Mouse (Mus musculus) neural tube, embryonic 11.5 days (tissue): ENCODE results near the gene Tbc1d32. TPM values are rescaled to one million over a fixed set of nuclear protein-coding genes. Genes with fewer than 3 reads are reported as not detected.

Experiments used
- ATAC-seq: fragments of 200-750 bp; cut with Nextera tagmentation; 2 replicates; pipeline ENCODE4 v1.8.0; 2017; ENCODE audit warnings: moderate number of reproducible peaks, mild to moderate bottlenecking, moderate TSS enrichment, moderate library complexity; ENCODE audit not compliant: insufficient read depth, low FRiP score, low TSS enrichment
- DNase-seq: peaks from one replicate; pipeline ENCODE4 v3.0.0-alpha.2; 2015; ENCODE audit warnings: low spot score
- H3K27ac ChIP-seq: fragments of 300-500 bp; sonication (generic); 2 replicates; pipeline ENCODE4 v1.5.1; 2014; ENCODE audit warnings: low read depth, mild to moderate bottlenecking, low read length
- H3K27me3 ChIP-seq: fragments of 300-500 bp; sonication (generic); 2 replicates; pipeline ENCODE4 v1.6.1; 2014; ENCODE audit warnings: mild to moderate bottlenecking, low read length, mixed read lengths; ENCODE audit not compliant: control insufficient read depth, insufficient read depth
- H3K36me3 ChIP-seq: fragments of 300-500 bp; sonication (generic); 2 replicates; pipeline ENCODE4 v1.6.1; 2014; ENCODE audit warnings: mild to moderate bottlenecking, low read length, moderate library complexity, mixed read lengths; ENCODE audit not compliant: control insufficient read depth, insufficient read depth
- H3K4me1 ChIP-seq: fragments of 300-500 bp; sonication (generic); 2 replicates; pipeline ENCODE4 v1.6.1; 2014; ENCODE audit warnings: low read length, mixed read lengths; ENCODE audit not compliant: control insufficient read depth, insufficient read depth
- H3K4me2 ChIP-seq: fragments of 300-500 bp; sonication (generic); 2 replicates; pipeline ENCODE4 v1.6.1; 2014; ENCODE audit warnings: low read depth, mild to moderate bottlenecking, moderate library complexity
- H3K4me3 ChIP-seq: fragments of 300-500 bp; sonication (generic); 2 replicates; pipeline ENCODE4 v1.5.1; 2014; ENCODE audit warnings: low read depth, low read length
- H3K9ac ChIP-seq: fragments of 300-500 bp; sonication (generic); 2 replicates; pipeline ENCODE4 v1.6.1; 2014; ENCODE audit warnings: mild to moderate bottlenecking, low read length
- H3K9me3 ChIP-seq: fragments of 300-500 bp; sonication (generic); 2 replicates; pipeline ENCODE4 v1.6.1; 2016; ENCODE audit warnings: low read length; ENCODE audit not compliant: control insufficient read depth
- WGBS: fragments of 180-500 bp; shearing (Covaris S2); extraction: QIAGEN DNeasy Blood & Tissue Kit; methylation state at CpG from one replicate; pipeline ENCODE4 v1.1.7; 2014; 5-methylcytosine and 5-hydroxymethylcytosine counted together
- polyA plus RNA-seq: library from polyadenylated mRNA; unstranded; fragments of >200 nt; fragmentation: Nextera tagmentation; extraction: Ambion mirVana; gene quantifications from 2 replicates; pipeline ENCODE4 v1.2.1, GENCODE M21; 2014

Tbc1d32 gene
- polyA plus RNA-seq, 1 experiment from 2014 or later: 4.2 TPM

DNA sequence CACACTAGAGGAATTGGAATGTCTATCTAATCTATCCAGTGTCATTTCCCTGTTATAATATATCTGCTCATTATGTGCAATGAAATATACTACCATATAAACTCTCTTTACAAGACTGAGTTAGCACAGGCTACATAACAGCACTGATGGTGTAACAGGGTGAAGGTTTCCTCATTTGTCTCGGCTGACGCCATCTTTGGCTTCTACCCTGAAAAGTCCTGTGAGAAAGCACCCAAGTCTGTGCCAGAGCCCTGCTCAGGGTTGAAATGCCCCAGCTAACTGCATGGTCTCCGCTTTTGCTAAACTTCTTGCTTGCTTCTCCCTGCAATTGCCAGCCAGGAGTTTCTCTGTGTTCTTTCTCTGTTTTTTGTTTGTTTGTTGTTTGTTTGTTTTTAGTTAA lies 129.4 kb downstream of the Tbc1d32 start:
- no peak overlapping the region for H3K4me3 ChIP-seq
- H3K4me1 ChIP-seq: no peaks in the 10 kb centered on the region
- WGBS: 90% methylated on average over 3 of the region's 3 CpGs

DNA sequence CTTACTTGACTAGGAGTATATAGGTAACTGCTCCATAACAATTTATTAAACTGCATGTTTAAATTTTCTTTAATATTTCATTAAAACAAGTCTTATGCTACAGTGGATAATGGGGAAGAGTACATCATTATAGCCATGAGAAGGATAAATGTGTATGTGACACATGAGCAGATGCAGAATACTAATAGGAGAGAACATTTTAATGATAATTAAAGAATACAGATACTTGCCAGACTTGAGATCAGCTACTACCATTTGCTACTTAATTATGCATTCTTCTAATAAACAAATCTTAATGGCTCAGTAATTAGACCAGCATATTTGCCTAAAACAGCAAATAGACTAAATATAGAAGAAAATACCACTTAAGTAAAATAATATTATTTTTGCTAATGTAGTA lies 131.7 kb downstream of the Tbc1d32 start:
- H3K9ac ChIP-seq: no peak overlapping the region
- no peak overlapping the region for H3K4me2 ChIP-seq
- DNase-seq (no peak), ATAC-seq (no peak)
- H3K27me3 ChIP-seq: no peaks in the 10 kb centered on the region
- H3K36me3 ChIP-seq: no peaks in the 10 kb centered on the region
- no peak overlapping the region for H3K27ac ChIP-seq
- H3K4me3 ChIP-seq: no peak overlapping the region
- no peaks in the 10 kb centered on the region for H3K9me3 ChIP-seq
- H3K4me1 ChIP-seq: no peaks in the 10 kb centered on the region

More for the DNA sequence above, 129.4 kb downstream of the Tbc1d32 start:
- no peaks in the 10 kb centered on the region for H3K9me3 ChIP-seq
- H3K36me3 ChIP-seq: no peaks in the 10 kb centered on the region
- no peaks in the 10 kb centered on the region for H3K27me3 ChIP-seq
- no peak overlapping the region for H3K4me2 ChIP-seq
- no peak overlapping the region for H3K9ac ChIP-seq
- ATAC-seq (no peak), DNase-seq (no peak)
- H3K27ac ChIP-seq: no peak overlapping the region

- Histone ChIP-seq H3K4me1 (no peaks in the 10 kb centered on the region), H3K4me2 (no peak overlapping the region), H3K27ac (no peak overlapping the region), H3K27me3 (no peaks in the 10 kb centered on the region), H3K9me3 (no peaks in the 10 kb centered on the region), H3K4me3 (no peak overlapping the region), H3K9ac (no peak overlapping the region), H3K36me3 (no peaks in the 10 kb centered on the region)
- peak; percentile 70 for ATAC-seq
- WGBS: 72% methylated on average over 5 of the region's 5 CpGs
- no peak for DNase-seq
These were observed 133.9 kb downstream of the Tbc1d32 start for GRCm38 (mm10) chr10:56094586-56094985.

DNA sequence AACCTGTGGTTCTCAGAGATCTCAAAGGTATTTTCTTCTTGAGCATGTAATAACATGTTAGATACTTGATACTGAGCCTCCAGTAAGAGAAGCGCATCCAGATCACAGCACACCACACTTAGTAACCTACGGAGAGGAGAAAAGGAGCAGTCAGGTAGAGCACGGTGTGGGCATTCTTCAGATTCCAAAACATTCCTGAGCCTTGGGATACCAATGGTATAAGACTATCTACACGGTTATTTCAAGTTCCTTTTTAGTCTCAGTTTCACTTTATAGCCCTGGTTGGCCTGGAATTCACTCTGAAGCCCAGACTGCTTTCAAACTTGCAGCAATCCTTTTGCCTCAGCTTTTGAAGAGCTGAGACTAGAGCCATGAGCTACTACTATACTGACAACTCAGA lies 138.8 kb downstream of the Tbc1d32 start:
- no peaks in the 10 kb centered on the region for H3K36me3 ChIP-seq
- H3K27ac ChIP-seq: no peak overlapping the region
- ATAC-seq (no peak), DNase-seq (no peak)
- H3K9ac ChIP-seq: no peak overlapping the region
- H3K4me1 ChIP-seq: no peaks in the 10 kb centered on the region
- H3K27me3 ChIP-seq: no peaks in the 10 kb centered on the region
- WGBS: 79% methylated on average over 4 of the region's 4 CpGs
- H3K4me2 ChIP-seq: no peak overlapping the region
- H3K4me3 ChIP-seq: no peak overlapping the region
- no peaks in the 10 kb centered on the region for H3K9me3 ChIP-seq

- Histone ChIP-seq H3K4me1 (no peaks in the 10 kb centered on the region), H3K9me3 (no peaks in the 10 kb centered on the region), H3K27me3 (no peaks in the 10 kb centered on the region), H3K4me3 (no peak overlapping the region), H3K36me3 (no peaks in the 10 kb centered on the region), H3K9ac (no peak overlapping the region), H3K4me2 (no peak overlapping the region), H3K27ac (no peak overlapping the region)
- DNase-seq: no peak
- WGBS: 85% methylated on average over 2 of the region's 2 CpGs
- ATAC-seq: no peak
These were observed 165.7 kb downstream of the Tbc1d32 start for GRCm38 (mm10) chr10:56062746-56063145.

- H3K4me3 ChIP-seq: no peak overlapping the region
- ATAC-seq: no peak
- no peaks in the 10 kb centered on the region for H3K27me3 ChIP-seq
- 86% methylated on average over 2 of the region's 2 CpGs for WGBS
- no peak for DNase-seq
- H3K4me1 ChIP-seq: no peaks in the 10 kb centered on the region
- no peak overlapping the region for H3K27ac ChIP-seq
- H3K4me2 ChIP-seq: no peak overlapping the region
- no peak overlapping the region for H3K9ac ChIP-seq
- no peaks in the 10 kb centered on the region for H3K36me3 ChIP-seq
- no peaks in the 10 kb centered on the region for H3K9me3 ChIP-seq
These were observed 167.2 kb downstream of the Tbc1d32 start for GRCm38 (mm10) chr10:56061238-56061830.

DNA sequence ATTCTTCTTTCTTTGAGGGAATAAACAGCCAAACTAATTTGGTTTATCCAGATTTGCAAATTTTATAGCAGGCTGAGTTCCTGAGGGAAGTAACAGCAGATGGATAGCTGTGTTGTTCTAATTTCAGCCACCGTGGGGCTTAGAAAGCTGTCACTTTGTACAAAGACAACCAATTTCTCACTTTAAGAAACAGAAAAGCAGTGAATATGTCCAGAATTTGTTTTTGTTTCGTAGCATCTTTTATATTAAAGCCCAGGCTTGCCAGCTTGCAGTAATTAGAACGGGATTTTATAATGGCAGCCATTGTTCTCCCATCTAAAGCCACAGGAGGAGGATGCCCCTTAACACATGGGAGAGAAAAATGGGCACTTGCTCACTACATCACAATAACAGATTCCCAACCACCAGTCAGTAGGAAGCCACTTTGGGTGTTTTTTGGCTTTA lies 169.5 kb downstream of the Tbc1d32 start:
- DNase-seq: no peak
- H3K27ac ChIP-seq: no peak overlapping the region

DNA sequence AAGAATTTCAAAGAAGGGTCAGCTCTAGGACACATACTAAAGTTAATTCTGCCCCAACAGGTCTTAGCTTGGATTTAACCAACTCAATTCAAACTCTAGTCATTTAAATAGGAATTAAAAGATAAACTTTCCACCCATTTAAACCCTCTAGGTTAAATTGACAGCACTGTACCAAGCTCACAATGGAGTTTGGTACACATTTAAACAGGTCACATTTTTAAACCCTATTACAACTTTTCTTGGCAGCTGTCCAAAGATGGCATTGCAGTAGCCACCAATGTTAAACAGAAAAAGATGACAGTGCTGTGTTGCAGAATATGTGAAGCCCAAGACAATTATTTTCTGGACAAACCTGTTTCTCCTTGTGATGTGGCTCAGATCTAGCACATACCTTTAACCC lies 203.1 kb downstream of the Tbc1d32 start:
- Histone ChIP-seq H3K27ac (no peak overlapping the region), H3K27me3 (no peaks in the 10 kb centered on the region), H3K9me3 (no peaks in the 10 kb centered on the region), H3K9ac (no peak overlapping the region), H3K4me3 (no peak overlapping the region), H3K36me3 (no peaks in the 10 kb centered on the region), H3K4me1 (no peaks in the 10 kb centered on the region), H3K4me2 (no peak overlapping the region)
- DNase-seq: no peak
- no peak for ATAC-seq

More for the DNA sequence above, 169.5 kb downstream of the Tbc1d32 start:
- no peaks in the 10 kb centered on the region for H3K36me3 ChIP-seq
- no peak overlapping the region for H3K4me2 ChIP-seq
- H3K4me3 ChIP-seq: no peak overlapping the region
- H3K9me3 ChIP-seq: no peaks in the 10 kb centered on the region
- ATAC-seq: no peak
- no peaks in the 10 kb centered on the region for H3K27me3 ChIP-seq
- no peaks in the 10 kb centered on the region for H3K4me1 ChIP-seq
- WGBS: 56% methylated on average over 3 of the region's 3 CpGs
- no peak overlapping the region for H3K9ac ChIP-seq

DNA sequence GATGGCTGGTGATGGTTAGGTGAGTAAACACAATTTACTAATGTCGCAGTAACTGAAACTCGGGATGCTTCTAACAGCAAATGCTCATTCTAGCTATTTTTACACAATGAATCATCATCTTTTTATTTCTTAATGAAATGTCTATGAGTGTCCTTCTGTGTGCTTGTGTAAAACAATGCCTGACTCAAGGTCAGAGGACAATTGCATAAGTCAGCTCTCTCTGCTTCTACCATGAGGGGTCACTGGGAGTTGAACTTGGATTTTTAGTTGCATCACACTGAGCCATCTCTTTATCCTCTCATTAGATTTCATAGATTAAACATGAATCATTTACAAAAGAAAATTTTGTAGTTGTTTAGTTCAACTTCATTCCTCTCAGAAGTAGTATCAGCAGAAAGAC lies 203.9 kb downstream of the Tbc1d32 start:
- H3K4me1 ChIP-seq: no peaks in the 10 kb centered on the region
- ATAC-seq: no peak
- H3K27ac ChIP-seq: no peak overlapping the region
- no peak overlapping the region for H3K9ac ChIP-seq
- H3K27me3 ChIP-seq: no peaks in the 10 kb centered on the region
- H3K4me2 ChIP-seq: no peak overlapping the region
- DNase-seq: no peak
- no peak overlapping the region for H3K4me3 ChIP-seq
- H3K9me3 ChIP-seq: no peaks in the 10 kb centered on the region
- WGBS: 95% methylated on average over 2 of the region's 2 CpGs
- no peaks in the 10 kb centered on the region for H3K36me3 ChIP-seq
